Mouse (Mus musculus) MEL (cell line): ENCODE measurements at regions not wholly inside any gene's neighbourhood (a gene's known extent, or its start where the extent isn't known, plus 50 kb on each side); places are given as distances from the start of the nearest gene placed in this dataset.

Source experiments
- DNase-seq: peaks from one replicate; pipeline ENCODE4 v3.0.0; 2011; ENCODE audit warnings: low read depth, low spot score
- H3K27ac ChIP-seq: 2 replicates; pipeline ENCODE4 v1.5.1; 2012; ENCODE audit warnings: low read depth, mild to moderate bottlenecking, control low read depth, low read length, moderate library complexity; ENCODE audit not compliant: control insufficient read depth
- H3K27me3 ChIP-seq, 2 experiments: fragments of 150-350 bp in 1 of 2; sonication (generic) in 1 of 2; 2 replicates each; pipeline ENCODE4 v1.6.1; 2012; ENCODE audit warnings: low read length in 2 of 2, mild to moderate bottlenecking in 2 of 2, improper control_type of control experiment in 1 of 2, moderate library complexity in 1 of 2; ENCODE audit not compliant: insufficient read depth in 2 of 2, control insufficient read depth in 1 of 2
- H3K36me3 ChIP-seq, 2 experiments: 2 replicates each; pipeline ENCODE4 v1.6.1; 2012 to 2014; ENCODE audit warnings: low read length in 2 of 2, improper control_type of control experiment in 1 of 2, inconsistent platforms in 1 of 2, mild to moderate bottlenecking in 1 of 2; ENCODE audit not compliant: insufficient read depth in 2 of 2, control insufficient read depth in 1 of 2
- H3K4me1 ChIP-seq, 2 experiments: fragments of 150-350 bp in 1 of 2; sonication (generic) in 1 of 2; 2 replicates each; pipeline ENCODE4 v1.6.1; 2012; ENCODE audit warnings: low read length in 2 of 2, improper control_type of control experiment in 1 of 2, mild to moderate bottlenecking in 1 of 2; ENCODE audit not compliant: insufficient read depth in 2 of 2, control insufficient read depth in 1 of 2
- H3K4me3 ChIP-seq, 2 experiments: fragments of 150-350 bp in 1 of 2; sonication (generic) in 1 of 2; 2 replicates each; pipeline ENCODE4 v1.5.1; 2012; ENCODE audit warnings: low read depth in 2 of 2, low read length in 2 of 2, mild to moderate bottlenecking in 2 of 2, moderate library complexity in 2 of 2, control low read depth in 1 of 2, improper control_type of control experiment in 1 of 2; ENCODE audit not compliant: control insufficient read depth in 1 of 2, insufficient read depth in 1 of 2
- H3K79me2 ChIP-seq: 2 replicates; pipeline ENCODE4 v1.6.1; 2012; ENCODE audit warnings: mild to moderate bottlenecking, low read length, moderate library complexity; ENCODE audit not compliant: control insufficient read depth, poor library complexity, insufficient read depth
- H3K9ac ChIP-seq: 2 replicates; pipeline ENCODE4 v1.6.1; 2012; ENCODE audit warnings: low read depth, mild to moderate bottlenecking, control low read depth, low read length, moderate library complexity; ENCODE audit not compliant: control insufficient read depth, poor library complexity, severe bottlenecking
- H3K9me3 ChIP-seq: fragments of 150-350 bp; sonication (generic); replicated peaks from 2 replicates; pipeline ENCODE4 v1.6.1; 2012; ENCODE audit warnings: mild to moderate bottlenecking, low read length, improper control_type of control experiment, moderate library complexity; ENCODE audit not compliant: insufficient read depth
- BHLHE40 ChIP-seq: IDR thresholded peaks from 2 replicates; pipeline ENCODE4 v1.6.1; 2012; ENCODE audit warnings: low read depth, mild to moderate bottlenecking, inconsistent platforms, low read length, improper control_type of control experiment, borderline replicate concordance
- CHD2 ChIP-seq: IDR thresholded peaks from 2 replicates; pipeline ENCODE4 v1.6.1; 2011; ENCODE audit warnings: low read length, improper control_type of control experiment
- CTCF ChIP-seq, 3 experiments: IDR thresholded peaks in 2 of 3; conservative IDR thresholded peaks in 1 of 3; 2 replicates each; pipeline ENCODE4 v1.5.1; 2011 to 2012; ENCODE audit warnings: low read length in 3 of 3, low read depth in 2 of 3, mild to moderate bottlenecking in 2 of 3, improper control_type of control experiment in 1 of 3, inconsistent platforms in 1 of 3, mixed read lengths in 1 of 3, moderate library complexity in 1 of 3; ENCODE audit not compliant: control insufficient read depth in 1 of 3, insufficient read depth in 1 of 3, poor library complexity in 1 of 3, severe bottlenecking in 1 of 3
- E2F4 ChIP-seq: IDR thresholded peaks from 2 replicates; pipeline ENCODE4 v1.6.1; 2011; ENCODE audit warnings: low read depth, low read length, improper control_type of control experiment, borderline replicate concordance
- EP300 ChIP-seq, 2 experiments: IDR thresholded peaks; 2 replicates each; pipeline ENCODE4 v1.6.1; 2011; ENCODE audit warnings: improper control_type of control experiment in 2 of 2, low read length in 2 of 2, low read depth in 1 of 2, mild to moderate bottlenecking in 1 of 2
- GABPA ChIP-seq: IDR thresholded peaks from 2 replicates; pipeline ENCODE4 v1.6.1; 2012; ENCODE audit warnings: low read depth, mild to moderate bottlenecking, inconsistent platforms, low read length, improper control_type of control experiment, moderate library complexity
- GATA1 ChIP-seq: IDR thresholded peaks from 2 replicates; pipeline ENCODE4 v1.6.1; 2011; ENCODE audit warnings: low read depth, low read length, improper control_type of control experiment
- HCFC1 ChIP-seq: IDR thresholded peaks from 2 replicates; pipeline ENCODE4 v1.6.1; 2012; ENCODE audit warnings: low read depth, mild to moderate bottlenecking, inconsistent platforms, low read length, improper control_type of control experiment, moderate library complexity
- MAZ ChIP-seq: IDR thresholded peaks from 2 replicates; pipeline ENCODE4 v1.6.1; 2012; ENCODE audit warnings: low read depth, mild to moderate bottlenecking, inconsistent platforms, low read length, improper control_type of control experiment
- MXI1 ChIP-seq: IDR thresholded peaks from 2 replicates; pipeline ENCODE4 v1.6.1; 2011; ENCODE audit warnings: mild to moderate bottlenecking, low read depth, low read length, improper control_type of control experiment
- POLR2AphosphoS2 ChIP-seq: IDR thresholded peaks from 2 replicates; pipeline ENCODE4 v1.6.1; 2011; ENCODE audit warnings: low read length, improper control_type of control experiment
- RAD21 ChIP-seq: IDR thresholded peaks from 2 replicates; pipeline ENCODE4 v1.6.1; 2011; ENCODE audit warnings: mild to moderate bottlenecking, low read depth, low read length, improper control_type of control experiment
- SIN3A ChIP-seq: IDR thresholded peaks from 2 replicates; pipeline ENCODE4 v1.6.1; 2012; ENCODE audit warnings: low read length, improper control_type of control experiment, inconsistent platforms
- SMC3 ChIP-seq: IDR thresholded peaks from 2 replicates; pipeline ENCODE4 v1.6.1; 2011; ENCODE audit warnings: low read depth, low read length, improper control_type of control experiment
- TAL1 ChIP-seq: IDR thresholded peaks from 2 replicates; pipeline ENCODE4 v1.6.1; 2012; ENCODE audit warnings: mild to moderate bottlenecking, inconsistent platforms, low read length, moderate library complexity, mixed read lengths
- TBP ChIP-seq: IDR thresholded peaks from 2 replicates; pipeline ENCODE4 v1.8.0; 2011; ENCODE audit warnings: low read depth, low read length, improper control_type of control experiment
- USF1 ChIP-seq: IDR thresholded peaks from 2 replicates; pipeline ENCODE4 v1.6.1; 2014; ENCODE audit warnings: low read depth, mild to moderate bottlenecking, inconsistent platforms, low read length, improper control_type of control experiment, moderate library complexity
- ZC3H11A ChIP-seq: IDR thresholded peaks from 2 replicates; pipeline ENCODE4 v1.6.1; 2012; ENCODE audit warnings: low read depth, mild to moderate bottlenecking, inconsistent platforms, low read length, improper control_type of control experiment
- ZKSCAN1 ChIP-seq: IDR thresholded peaks from 2 replicates; pipeline ENCODE4 v1.6.1; 2012; ENCODE audit warnings: low read depth, mild to moderate bottlenecking, inconsistent platforms, low read length, improper control_type of control experiment, moderate library complexity
- ZNF384 ChIP-seq: IDR thresholded peaks from 2 replicates; pipeline ENCODE4 v1.6.1; 2012; ENCODE audit warnings: low read depth, mild to moderate bottlenecking, inconsistent platforms, low read length, improper control_type of control experiment

- no peak for DNase-seq
- H3K4me1 ChIP-seq: no peaks in the 10 kb centered on the region
- H3K36me3 ChIP-seq: no peaks in the 10 kb centered on the region
- H3K79me2 ChIP-seq: no peaks in the 10 kb centered on the region
- H3K27me3 ChIP-seq: 0 out of 4 replicates have a peak, but pooled peaks cover 0 to 1% of the 10 kb centered on the region in 2 experiments
- H3K27ac ChIP-seq: no peak overlapping the region
- TF ChIP-seq ZC3H11A: no peak
- TF ChIP-seq ZKSCAN1: no peak
- no peak for TF ChIP-seq GATA1
- TF ChIP-seq RAD21: no peak
- TF ChIP-seq MXI1: no peak
- TF ChIP-seq USF1: no peak
- TF ChIP-seq TBP: no peak
- TF ChIP-seq POLR2AphosphoS2: no peak
- TF ChIP-seq E2F4: no peak
- no peak for TF ChIP-seq BHLHE40
- TF ChIP-seq HCFC1: no peak
- no peak for TF ChIP-seq EP300 (IDR thresholded peaks at IDR 0.05; ENCODE audit: low read depth in 1 of 2, low read length in 2 of 2)
- no peak for TF ChIP-seq TAL1
- no peak for TF ChIP-seq CHD2
- TF ChIP-seq MAZ: no peak
- TF ChIP-seq CTCF (IDR thresholded peaks at IDR 0.05 in 2 of 3, conservative IDR thresholded peaks at IDR 0.05 in 1 of 3; ENCODE audit: control insufficient read depth in 1 of 3, insufficient read depth in 1 of 3, low read depth in 2 of 3, low read length in 3 of 3, poor library complexity in 1 of 3, severe bottlenecking in 1 of 3): no peak
- H3K9me3 ChIP-seq: no peaks in the 10 kb centered on the region
- no peak overlapping the region for H3K9ac ChIP-seq
- H3K4me3 ChIP-seq: no peak overlapping the region
Observed at GRCm38 (mm10) chr3:100748727-100749126, 63.4 kb upstream of the Man1a2 start.

- Histone ChIP-seq H3K27ac (no peak overlapping the region), H3K4me3 (no peak overlapping the region), H3K9ac (no peak overlapping the region), H3K79me2 (no peaks in the 10 kb centered on the region), H3K27me3 (0 out of 4 replicates have a peak, but pooled peaks cover 0 to 1% of the 10 kb centered on the region in 2 experiments), H3K36me3 (no peaks in the 10 kb centered on the region), H3K4me1 (no peaks in the 10 kb centered on the region), H3K9me3 (no peaks in the 10 kb centered on the region)
- no peak for DNase-seq
- TF ChIP-seq POLR2AphosphoS2: no peak
- no peak for TF ChIP-seq MXI1
- no peak for TF ChIP-seq CHD2
- TF ChIP-seq SIN3A: no peak
- no peak for TF ChIP-seq GABPA
- TF ChIP-seq ZNF384: no peak
- no peak for TF ChIP-seq E2F4
- TF ChIP-seq HCFC1: no peak
- TF ChIP-seq SMC3: no peak
Observed at GRCm38 (mm10) chr3:100748309-100748691, 63.0 kb upstream of the Man1a2 start.
